Mouse (Mus musculus): ENCODE results near the gene Nynrin. TPM values are rescaled to one million over a fixed set of nuclear protein-coding genes. Genes with fewer than 3 reads are reported as not detected.

Nynrin gene
- polyA plus RNA-seq, 1 experiment, result 12.4 TPM

DNA sequence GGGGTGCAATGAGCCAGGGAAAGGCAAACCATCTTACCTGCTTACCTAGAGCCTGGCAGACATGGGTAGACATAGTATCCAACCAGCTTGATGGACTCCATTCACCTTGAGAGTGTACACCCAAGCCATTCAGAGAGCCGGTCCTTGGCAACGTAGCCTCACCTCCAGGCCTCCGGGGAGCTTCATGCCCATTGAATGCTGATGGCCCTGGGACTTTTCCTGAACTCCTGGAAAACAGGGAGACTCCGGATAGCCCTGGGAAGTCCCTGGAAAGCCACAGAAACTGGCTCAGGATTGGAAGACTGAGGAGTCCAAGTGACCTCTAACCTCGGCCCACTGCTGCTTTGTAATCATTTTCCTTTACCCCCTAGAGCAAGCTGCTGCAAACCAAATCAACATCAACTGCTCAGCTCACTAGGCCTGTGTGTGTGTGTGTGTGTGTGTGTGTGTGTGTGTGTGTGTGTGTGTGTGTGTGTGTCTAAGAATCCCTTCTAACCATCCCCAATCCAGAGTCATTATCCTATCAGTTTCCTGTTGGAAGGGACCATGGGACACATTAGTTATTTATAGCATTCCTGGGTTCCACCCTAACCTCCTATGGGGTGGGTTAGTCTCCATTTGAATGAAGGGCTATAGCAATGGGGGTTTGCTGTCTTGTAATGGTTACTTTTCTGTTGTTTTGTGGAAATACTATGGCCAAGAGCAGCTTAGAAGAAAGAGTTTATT, 18.8 kb upstream of the Nynrin start:
- H3K4me3 ChIP-seq (replicated peaks; ENCODE audit: extremely low read depth, low read depth, low read length), result no peak overlapping the region
- TF ChIP-seq CTCF (IDR thresholded peaks at IDR 0.05; ENCODE audit: insufficient read depth, low read length) (no peak), POLR2A (IDR thresholded peaks at IDR 0.05; ENCODE audit: borderline replicate concordance, extremely low read depth, low read depth, low read length) (no peak)
- DNase-seq, result no peak
- H3K4me1 ChIP-seq (ENCODE audit: control insufficient read depth, insufficient read depth, low read length), result no peaks in the 10 kb centered on the region; the same call in 1 of the 2 replicates
- 61% methylated on average over 5 of the region's 5 CpGs for WGBS

DNA sequence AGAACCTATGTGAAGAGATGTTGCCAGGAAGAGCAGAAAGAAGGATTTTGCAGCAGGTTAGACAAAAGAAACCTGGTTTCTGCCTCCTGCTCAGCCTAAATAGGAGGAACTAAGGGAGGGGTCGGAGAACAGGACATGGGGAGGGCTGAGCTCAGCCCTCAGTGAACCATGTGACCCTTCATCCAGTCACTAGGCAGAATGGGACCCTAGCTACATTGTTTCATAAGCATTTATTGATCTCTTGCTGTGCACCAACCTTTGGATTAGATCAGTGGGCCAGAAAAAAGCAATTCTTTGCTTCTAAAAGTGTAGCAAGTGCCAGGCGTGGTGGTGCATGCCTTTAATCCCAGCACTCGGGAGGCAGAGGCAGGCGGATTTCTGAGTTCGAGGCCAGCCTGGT, 15.5 kb upstream of the Nynrin start:
- WGBS, result 92% methylated on average over 5 of the region's 5 CpGs
- TF ChIP-seq CTCF (IDR thresholded peaks at IDR 0.05; ENCODE audit: insufficient read depth, low read length) (no peak), POLR2A (IDR thresholded peaks at IDR 0.05; ENCODE audit: borderline replicate concordance, extremely low read depth, low read depth, low read length) (no peak)
- no peak overlapping the region for H3K4me3 ChIP-seq (replicated peaks; ENCODE audit: extremely low read depth, low read depth, low read length)
- H3K4me1 ChIP-seq (ENCODE audit: control insufficient read depth, insufficient read depth, low read length), result no peaks in the 10 kb centered on the region; the same call in 1 of the 2 replicates
- no peak for DNase-seq

DNA sequence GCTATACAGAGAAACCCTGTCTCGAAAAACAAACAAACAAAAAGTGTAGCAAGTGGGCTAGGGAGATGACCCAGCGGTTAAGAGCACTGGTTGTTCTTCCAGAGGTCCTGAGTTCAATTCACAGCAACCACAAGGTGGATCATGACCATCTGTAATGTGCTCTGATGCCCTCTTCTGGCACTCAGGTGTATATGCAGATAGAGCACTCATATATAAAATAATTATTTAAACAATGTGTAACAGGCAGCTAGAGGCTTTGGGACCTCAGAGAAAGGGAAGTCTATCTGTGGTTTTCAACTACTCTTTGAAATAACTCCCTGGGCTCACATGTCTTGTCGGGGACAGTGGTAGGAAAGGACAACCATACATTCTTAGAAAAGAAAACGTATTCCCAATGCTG, 15.1 kb upstream of the Nynrin start:
- DNase-seq, result no peak
- TF ChIP-seq CTCF (IDR thresholded peaks at IDR 0.05; ENCODE audit: insufficient read depth, low read length) (no peak), POLR2A (IDR thresholded peaks at IDR 0.05; ENCODE audit: borderline replicate concordance, extremely low read depth, low read depth, low read length) (no peak)
- 84% methylated on average over 4 of the region's 4 CpGs for WGBS
- no peak overlapping the region for H3K4me3 ChIP-seq (replicated peaks; ENCODE audit: extremely low read depth, low read depth, low read length)
- no peaks in the 10 kb centered on the region; the same call in 1 of the 2 replicates for H3K4me1 ChIP-seq (ENCODE audit: control insufficient read depth, insufficient read depth, low read length)

DNA sequence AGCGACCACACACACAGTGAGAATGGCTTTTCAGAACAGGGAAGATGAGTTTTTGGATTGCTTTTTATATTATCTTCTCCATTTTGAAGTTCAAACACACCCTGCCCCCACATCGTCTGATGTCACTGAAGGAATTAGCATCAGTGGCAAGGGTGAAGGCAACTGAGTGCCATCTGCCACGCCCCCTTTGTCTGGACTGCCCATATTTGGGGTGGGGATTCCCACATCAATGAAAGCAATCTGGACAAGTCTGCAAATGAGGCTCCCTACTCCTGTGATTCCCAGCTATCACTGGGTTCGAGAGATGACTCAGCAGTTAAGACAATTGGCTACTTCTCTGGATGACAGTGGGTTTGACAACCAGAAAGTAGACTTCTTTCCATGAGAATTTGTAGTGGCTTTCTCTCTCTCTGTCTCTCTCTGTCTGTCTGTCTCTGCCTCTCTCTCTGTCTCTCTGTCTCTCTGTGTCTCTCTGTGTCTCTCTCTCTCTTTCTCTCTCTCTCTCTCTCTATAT, 12.9 kb upstream of the Nynrin start:
- 56% methylated on average over 4 of the region's 4 CpGs for WGBS
- Histone ChIP-seq H3K4me1 (ENCODE audit: control insufficient read depth, insufficient read depth, low read length) (no peaks in the 10 kb centered on the region), H3K4me3 (replicated peaks; ENCODE audit: extremely low read depth, low read depth, low read length) (no peak overlapping the region)
- TF ChIP-seq CTCF (IDR thresholded peaks at IDR 0.05; ENCODE audit: insufficient read depth, low read length), result no peak
- no peak for TF ChIP-seq POLR2A (IDR thresholded peaks at IDR 0.05; ENCODE audit: borderline replicate concordance, extremely low read depth, low read depth, low read length)
- DNase-seq, result no peak

DNA sequence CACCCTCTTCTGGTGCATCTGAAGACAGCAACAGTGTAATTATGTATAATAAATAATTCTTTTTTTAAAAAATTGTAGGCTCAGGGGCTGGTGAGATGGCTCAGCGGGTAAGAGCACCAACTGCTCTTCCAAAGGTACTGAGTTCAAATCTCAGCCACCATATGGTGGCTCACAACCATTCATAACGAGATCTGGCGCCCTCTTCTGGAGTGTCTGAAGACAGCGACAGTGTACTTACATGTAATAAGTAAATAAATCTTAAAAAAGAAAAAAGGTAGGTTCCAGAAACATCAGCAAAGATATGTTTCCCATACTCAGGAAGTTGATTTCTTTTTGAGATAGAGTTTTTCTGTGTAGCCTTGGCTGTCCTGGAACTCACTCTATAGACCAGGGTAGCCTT, 11.0 kb upstream of the Nynrin start:
- Histone ChIP-seq H3K4me1 (ENCODE audit: control insufficient read depth, insufficient read depth, low read length) (no peaks in the 10 kb centered on the region), H3K4me3 (replicated peaks; ENCODE audit: extremely low read depth, low read depth, low read length) (no peak overlapping the region)
- DNase-seq, result no peak
- TF ChIP-seq POLR2A (IDR thresholded peaks at IDR 0.05; ENCODE audit: borderline replicate concordance, extremely low read depth, low read depth, low read length), result no peak
- 0 out of 2 replicates have a peak, but pooled peaks have one; percentile 7 for TF ChIP-seq CTCF (IDR thresholded peaks at IDR 0.05; ENCODE audit: insufficient read depth, low read length)
- 76% methylated on average over 4 of the region's 4 CpGs for WGBS

DNA sequence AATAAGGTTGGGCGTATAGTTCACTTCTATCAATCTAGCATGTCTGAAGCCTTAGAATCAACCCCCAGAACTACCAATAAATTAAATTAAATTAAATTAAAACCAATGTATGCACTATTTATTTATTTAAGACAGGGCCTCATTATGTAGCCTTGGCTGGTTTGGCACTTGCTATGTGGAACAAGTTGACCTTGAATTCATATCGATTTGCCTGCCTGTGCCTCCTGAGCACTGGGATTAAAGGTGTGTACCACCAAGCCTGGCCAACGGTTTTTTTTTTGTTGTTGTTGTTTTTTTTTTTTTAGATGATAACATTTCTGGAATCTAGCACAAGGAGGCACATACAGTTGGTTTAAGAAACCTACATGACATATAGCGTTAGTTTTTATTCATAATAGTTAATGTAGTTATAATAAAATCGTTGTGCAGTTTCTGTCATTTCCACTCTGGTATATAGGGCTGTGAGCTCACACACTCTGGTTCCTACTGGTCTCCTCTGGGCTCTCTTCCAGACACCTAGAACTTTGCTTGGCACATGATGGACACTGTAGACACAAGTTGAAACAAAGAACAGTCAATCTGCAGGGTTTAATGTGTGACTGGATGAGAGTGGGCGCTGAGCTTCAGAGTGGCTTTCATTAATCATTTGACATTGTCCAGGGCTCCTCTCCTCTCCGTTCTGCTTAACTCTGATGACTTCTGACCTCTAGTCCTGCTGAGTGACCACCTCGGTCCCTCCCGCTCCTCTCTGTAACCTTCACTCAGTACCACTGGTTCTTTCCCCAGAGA, 8.1 kb upstream of the Nynrin start:
- no peak overlapping the region for H3K4me3 ChIP-seq (replicated peaks; ENCODE audit: extremely low read depth, low read depth, low read length)
- 73% methylated on average over 9 of the region's 9 CpGs for WGBS
- TF ChIP-seq CTCF (IDR thresholded peaks at IDR 0.05; ENCODE audit: insufficient read depth, low read length) (no peak), POLR2A (IDR thresholded peaks at IDR 0.05; ENCODE audit: borderline replicate concordance, extremely low read depth, low read depth, low read length) (no peak)

DNA sequence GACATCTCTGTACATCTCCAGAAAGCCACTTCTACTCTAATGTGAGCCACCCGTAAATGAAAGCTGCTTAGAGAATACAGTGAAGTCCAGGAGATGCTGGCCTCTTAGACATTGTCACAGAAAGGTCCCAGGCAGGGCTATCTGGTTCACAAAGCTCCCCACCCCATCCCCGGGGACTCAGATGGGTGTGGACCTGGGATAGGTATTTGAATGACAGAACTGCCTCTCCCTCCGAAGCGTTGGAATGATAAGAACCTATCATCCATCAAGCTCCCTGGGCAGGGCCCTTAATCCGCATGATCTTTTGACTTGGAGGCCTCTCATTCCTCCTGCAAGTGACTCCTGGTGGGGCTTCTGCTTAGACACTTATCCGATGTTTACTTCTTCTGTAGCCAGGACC, 2.9 kb upstream of the Nynrin start:
- H3K4me3 ChIP-seq (replicated peaks; ENCODE audit: extremely low read depth, low read depth, low read length), result no peak overlapping the region
- 67% methylated on average over 6 of the region's 6 CpGs for WGBS
- H3K4me1 ChIP-seq (ENCODE audit: control insufficient read depth, insufficient read depth, low read length), result peaks cover 7% of the 10 kb centered on the region
- DNase-seq, result no peak
- TF ChIP-seq POLR2A (IDR thresholded peaks at IDR 0.05; ENCODE audit: borderline replicate concordance, extremely low read depth, low read depth, low read length) (no peak), CTCF (IDR thresholded peaks at IDR 0.05; ENCODE audit: insufficient read depth, low read length) (no peak)

More for the DNA sequence above, 8.1 kb upstream of the Nynrin start:
- DNase-seq, result no peak
- no peaks in the 10 kb centered on the region for H3K4me1 ChIP-seq (ENCODE audit: control insufficient read depth, insufficient read depth, low read length)

DNA sequence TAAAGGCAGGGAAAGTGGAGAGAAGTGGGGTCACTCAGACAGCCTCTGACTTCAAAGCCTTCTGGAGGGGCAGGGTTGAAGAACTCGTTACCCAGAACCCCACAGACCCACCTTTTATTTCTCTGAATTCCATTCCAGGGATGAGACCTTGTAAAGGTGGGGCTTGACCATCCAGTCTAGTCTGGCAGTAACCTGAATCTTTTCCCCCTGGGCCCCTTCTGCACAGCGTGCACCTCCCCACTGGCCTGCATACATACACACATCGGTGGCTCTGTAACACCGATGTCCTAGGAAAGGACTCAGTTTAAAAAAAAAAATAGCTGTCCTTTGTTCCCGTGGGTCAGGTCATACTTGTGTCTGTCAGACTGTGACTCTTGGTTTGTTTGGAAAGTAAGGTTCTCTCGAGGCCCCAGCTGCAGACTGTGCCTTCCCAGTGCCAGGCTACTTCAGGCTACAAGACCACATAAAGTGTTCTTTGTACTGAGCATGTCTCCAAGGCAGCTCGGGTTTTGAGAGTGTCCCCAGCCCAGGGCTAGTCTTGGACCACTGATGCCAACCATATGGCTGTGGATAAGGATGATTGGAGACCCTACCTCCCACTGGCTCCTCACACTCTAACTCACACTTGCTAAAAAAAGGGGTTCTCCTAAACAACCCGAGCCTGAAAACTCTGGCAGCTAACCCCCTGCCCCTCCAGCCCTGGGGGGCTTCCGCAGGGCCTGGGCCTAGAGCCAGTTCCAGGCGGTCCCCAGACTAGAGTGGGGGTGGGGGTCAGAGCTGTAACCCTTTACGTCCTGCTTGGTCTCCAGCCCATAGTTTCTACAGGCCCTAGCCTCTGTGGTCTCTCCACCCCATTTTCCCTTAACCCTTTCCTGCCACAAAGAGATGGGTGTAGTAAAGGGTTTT, 911 bp upstream of the Nynrin start:
- TF ChIP-seq CTCF (IDR thresholded peaks at IDR 0.05; ENCODE audit: insufficient read depth, low read length) (no peak), POLR2A (IDR thresholded peaks at IDR 0.05; ENCODE audit: borderline replicate concordance, extremely low read depth, low read depth, low read length) (no peak)
- 26% methylated on average over 11 of the region's 11 CpGs for WGBS
- DNase-seq, result no peak
- Histone ChIP-seq H3K4me1 (ENCODE audit: control insufficient read depth, insufficient read depth, low read length) (peaks cover 17% of the 10 kb centered on the region), H3K4me3 (replicated peaks; ENCODE audit: extremely low read depth, low read depth, low read length) (no peak overlapping the region)

All from lung, adult 2 months (tissue).